Mouse (Mus musculus) myocyte (in vitro differentiated cells): ENCODE measurements at regions not wholly inside any gene's neighbourhood (a gene's known extent, or its start where the extent isn't known, plus 50 kb on each side); places are given as distances from the start of the nearest gene placed in this dataset.

Experiments
- CEBPB ChIP-seq: IDR thresholded peaks from 2 replicates; pipeline ENCODE4 v1.6.1; 2011; ENCODE audit warnings: mild to moderate bottlenecking, moderate library complexity; ENCODE audit not compliant: poor library complexity, insufficient read depth, severe bottlenecking
- E2F4 ChIP-seq: IDR thresholded peaks from one replicate; pipeline ENCODE4 v1.6.1; 2011; ENCODE audit warnings: mild to moderate bottlenecking, control low read depth, moderate library complexity; ENCODE audit not compliant: insufficient read depth
- MAX ChIP-seq: IDR thresholded peaks from one replicate; pipeline ENCODE4 v1.6.1; 2011; ENCODE audit warnings: low read depth, mild to moderate bottlenecking, control low read depth
- MYOD1 ChIP-seq, 3 experiments: IDR thresholded peaks; one replicate each; pipeline ENCODE4 v1.6.1; 2011; ENCODE audit warnings: control low read depth in 2 of 3, low read depth in 2 of 3, mild to moderate bottlenecking in 2 of 3, moderate library complexity in 1 of 3; ENCODE audit not compliant: insufficient read length in 2 of 3, control insufficient read depth in 1 of 3
- MYOG ChIP-seq, 3 experiments: IDR thresholded peaks; one replicate each; pipeline ENCODE4 v1.6.1; 2011; ENCODE audit warnings: control low read depth in 2 of 3, low read depth in 2 of 3, mild to moderate bottlenecking in 2 of 3; ENCODE audit not compliant: insufficient read length in 2 of 3, control insufficient read depth in 1 of 3, insufficient read depth in 1 of 3
- POLR2A ChIP-seq: IDR thresholded peaks from one replicate; pipeline ENCODE4 v1.6.1; 2011; ENCODE audit warnings: low read depth, mild to moderate bottlenecking, control low read depth, moderate library complexity; ENCODE audit not compliant: insufficient read length
- POLR2AphosphoS2 ChIP-seq: IDR thresholded peaks from one replicate; pipeline ENCODE4 v1.6.1; 2011; ENCODE audit warnings: low read depth, control low read depth; ENCODE audit not compliant: insufficient read length
- REST ChIP-seq: IDR thresholded peaks from one replicate; pipeline ENCODE4 v1.6.1; 2011; ENCODE audit warnings: mild to moderate bottlenecking, control low read depth, moderate library complexity; ENCODE audit not compliant: insufficient read depth, insufficient read length
- TCF12 ChIP-seq: IDR thresholded peaks from one replicate; pipeline ENCODE4 v1.6.1; 2011; ENCODE audit warnings: mild to moderate bottlenecking, control low read depth; ENCODE audit not compliant: poor library complexity, insufficient read depth, severe bottlenecking
- TCF3 ChIP-seq: IDR thresholded peaks from one replicate; pipeline ENCODE4 v1.6.1; 2011; ENCODE audit warnings: low read depth, control low read depth; ENCODE audit not compliant: insufficient read length
- USF1 ChIP-seq: IDR thresholded peaks from one replicate; pipeline ENCODE4 v1.6.1; 2011; ENCODE audit warnings: low read depth, mild to moderate bottlenecking, control low read depth, moderate library complexity

- TF ChIP-seq CEBPB (no peak), TCF12 (no peak), POLR2A (no peak), USF1 (no peak), E2F4 (no peak), TCF3 (no peak), REST (no peak), MAX (no peak), POLR2AphosphoS2 (no peak), MYOG (IDR thresholded peaks at IDR 0.05; ENCODE audit: control insufficient read depth in 1 of 3, insufficient read depth in 1 of 3, insufficient read length in 2 of 3, low read depth in 2 of 3) (no peak), MYOD1 (IDR thresholded peaks at IDR 0.05; ENCODE audit: control insufficient read depth in 1 of 3, insufficient read length in 2 of 3, low read depth in 2 of 3) (no peak)
Observed at GRCm38 (mm10) chr3:149227556-149227955, 237.2 kb upstream of the Adgrl2 start.
